Mouse (Mus musculus) neural tube, embryonic 15.5 days (tissue): Measurements from ENCODE around the gene Zfp346. TPM values are rescaled to one million over a fixed set of nuclear protein-coding genes. Genes with fewer than 3 reads are reported as not detected.
"Not testable (repeated sequence)": the region's sequence is repeated elsewhere in the genome, so short reads cannot be mapped to it uniquely, and the experiment has no call there.

Experiments
- ATAC-seq: fragments of 200-750 bp; cut with Nextera tagmentation; 2 replicates; pipeline ENCODE4 v1.8.0; 2017; ENCODE audit warnings: mild to moderate bottlenecking, moderate TSS enrichment, moderate library complexity; ENCODE audit not compliant: low FRiP score
- H3K27ac ChIP-seq: fragments of 300-500 bp; sonication (generic); replicated peaks from 2 replicates; pipeline ENCODE4 v1.5.1; 2015; ENCODE audit warnings: mild to moderate bottlenecking, inconsistent platforms
- H3K27me3 ChIP-seq: fragments of 300-500 bp; sonication (generic); replicated peaks from 2 replicates; pipeline ENCODE4 v1.6.1; 2015; ENCODE audit warnings: inconsistent platforms
- H3K36me3 ChIP-seq: fragments of 300-500 bp; sonication (generic); 2 replicates; pipeline ENCODE4 v1.6.1; 2015; ENCODE audit warnings: inconsistent platforms
- H3K4me1 ChIP-seq: fragments of 300-500 bp; sonication (generic); 2 replicates; pipeline ENCODE4 v1.6.1; 2015; ENCODE audit warnings: inconsistent platforms
- H3K4me2 ChIP-seq: fragments of 300-500 bp; sonication (generic); 2 replicates; pipeline ENCODE4 v1.6.1; 2015; ENCODE audit warnings: inconsistent platforms, mild to moderate bottlenecking, moderate library complexity
- H3K4me3 ChIP-seq: fragments of 300-500 bp; sonication (generic); replicated peaks from 2 replicates; pipeline ENCODE4 v1.5.1; 2015; ENCODE audit warnings: mild to moderate bottlenecking, inconsistent platforms
- H3K9ac ChIP-seq: fragments of 300-500 bp; sonication (generic); replicated peaks from 2 replicates; pipeline ENCODE4 v1.6.1; 2015; ENCODE audit warnings: mild to moderate bottlenecking, inconsistent platforms
- H3K9me3 ChIP-seq: fragments of 300-500 bp; sonication (generic); replicated peaks from 2 replicates; pipeline ENCODE4 v1.6.1; 2016; ENCODE audit warnings: inconsistent platforms
- WGBS: fragments of 180-500 bp; shearing (Covaris S2); methylation state at CpG from one replicate; pipeline ENCODE4 v1.1.7; 2015; ENCODE audit warnings: mixed read lengths; 5-methylcytosine and 5-hydroxymethylcytosine counted together
- polyA plus RNA-seq: library from polyadenylated mRNA; unstranded; fragments of >200 nt; fragmentation: Nextera tagmentation; extraction: Ambion mirVana; gene quantifications from 2 replicates; pipeline ENCODE4 v1.2.1, GENCODE M21; 2015

Gene Zfp346
- polyA plus RNA-seq = 27.8 and 29.9 TPM in 2 replicates

DNA sequence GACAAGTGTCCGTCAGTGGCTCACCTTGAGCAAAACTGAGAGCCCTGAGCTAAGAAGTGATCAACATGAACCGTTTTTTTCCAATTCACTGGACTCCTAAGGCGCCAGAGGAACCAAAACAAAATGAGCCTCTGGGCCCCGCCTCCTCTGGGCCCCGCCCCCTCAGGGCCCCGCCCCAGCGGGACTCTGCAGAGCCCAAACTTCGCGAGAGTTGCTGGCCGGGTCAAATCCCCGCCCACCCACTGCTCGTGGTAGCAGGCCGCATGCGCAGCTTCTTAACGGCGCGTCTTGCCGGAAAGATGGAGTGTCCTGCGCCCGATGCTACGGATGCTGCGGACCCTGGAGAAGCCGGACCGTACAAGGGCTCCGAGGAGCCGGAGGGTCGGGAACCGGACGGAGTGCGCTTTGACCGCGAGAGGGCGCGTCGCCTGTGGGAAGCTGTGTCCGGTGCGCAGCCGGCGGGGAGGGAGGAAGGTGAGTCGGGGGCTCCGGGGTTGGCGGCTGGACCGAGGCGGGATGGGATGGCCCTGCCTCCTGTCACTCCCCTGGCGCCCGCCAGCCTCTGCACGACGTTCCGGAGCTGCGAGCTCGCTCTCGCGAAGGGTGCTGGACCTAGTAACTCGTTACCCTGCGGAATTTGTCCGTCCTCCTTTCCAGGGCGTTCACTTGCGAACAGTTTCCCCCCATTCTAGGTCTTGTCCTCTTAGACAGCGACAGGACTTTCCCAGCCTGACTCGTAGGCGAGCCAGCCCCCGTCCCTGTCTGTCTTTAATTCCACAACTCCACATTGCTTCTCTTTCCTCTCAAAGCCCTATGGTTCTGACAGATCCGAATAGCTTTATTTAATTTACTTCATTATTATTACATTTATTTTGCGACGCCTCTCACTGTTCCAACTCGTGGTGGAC lies at the start of gene Zfp346:
Gene Zfp346, plus strand, starts transcription at position 267 of the 908 bp plus-strand sequence.
- under 1% methylated on average over 64 of the region's 66 CpGs for WGBS
- Histone ChIP-seq H3K36me3 (peaks cover 18% of the 10 kb centered on the region), H3K4me3 (peak within 1 kb of the TSS; percentile 94), H3K9me3 (no peaks in the 10 kb centered on the region), H3K27me3 (no peaks in the 10 kb centered on the region), H3K4me2 (peak within 1 kb of the TSS; percentile 65), H3K9ac (peak within 1 kb of the TSS; percentile 92), H3K4me1 (peaks cover 18% of the 10 kb centered on the region), H3K27ac (peak within 1 kb of the TSS; percentile 88)
- peak; percentile 95 for ATAC-seq

DNA sequence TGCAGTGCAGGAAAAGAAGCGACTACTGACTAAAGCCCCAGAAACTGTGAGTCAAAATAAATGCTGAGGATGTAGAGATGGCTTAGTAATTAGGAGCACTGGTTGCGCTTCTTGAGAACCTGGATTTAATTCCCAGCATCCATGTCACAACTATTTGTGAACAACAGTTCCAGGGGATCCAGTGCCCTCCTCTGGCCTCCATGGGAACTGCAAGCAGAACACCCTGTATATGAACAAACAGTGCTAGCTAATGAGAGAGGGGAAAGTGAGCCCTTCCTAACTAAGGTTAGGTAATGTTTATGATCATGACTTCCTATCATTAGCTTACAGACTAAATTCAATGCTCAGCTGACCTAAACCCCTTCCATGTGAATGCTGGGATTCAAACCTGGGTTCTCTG lies 47.1 kb upstream of the Zfp346 start:
- H3K4me2 ChIP-seq = no peak overlapping the region
- H3K4me1 ChIP-seq = no peaks in the 10 kb centered on the region
- H3K27me3 ChIP-seq = no peaks in the 10 kb centered on the region
- H3K36me3 ChIP-seq = peaks cover 6% of the 10 kb centered on the region
- H3K4me3 ChIP-seq = no peak overlapping the region
- no peak overlapping the region for H3K27ac ChIP-seq
- no peak overlapping the region for H3K9ac ChIP-seq
- ATAC-seq = no peak
- 97% methylated on average over 2 of the region's 2 CpGs for WGBS
- H3K9me3 ChIP-seq = no peaks in the 10 kb centered on the region

DNA sequence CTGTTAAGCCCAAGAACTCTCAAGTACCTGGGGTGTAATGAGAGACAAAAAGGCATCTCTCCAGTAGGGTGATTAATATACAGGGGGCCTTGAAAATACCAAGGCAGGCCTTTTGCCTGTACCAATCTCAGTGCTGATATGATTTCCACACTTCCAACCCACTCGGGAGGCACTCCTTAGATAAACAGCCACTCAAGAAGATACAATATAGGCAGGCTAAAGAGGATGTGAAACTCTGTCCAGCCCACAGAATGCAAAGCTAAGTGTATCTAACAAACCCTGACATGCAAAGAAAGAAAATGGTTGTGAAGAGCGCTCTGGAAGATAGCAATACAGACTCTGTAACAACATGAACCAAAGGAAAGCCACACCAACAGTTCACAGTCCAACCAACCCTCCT lies 41.8 kb upstream of the Zfp346 start:
- Histone ChIP-seq H3K27ac (no peak overlapping the region), H3K4me2 (no peak overlapping the region), H3K9ac (no peak overlapping the region), H3K4me1 (no peaks in the 10 kb centered on the region), H3K9me3 (no peaks in the 10 kb centered on the region), H3K4me3 (no peak overlapping the region), H3K27me3 (no peaks in the 10 kb centered on the region), H3K36me3 (no peaks in the 10 kb centered on the region)
- 90% methylated on average over 2 of the region's 2 CpGs for WGBS
- no peak for ATAC-seq

DNA sequence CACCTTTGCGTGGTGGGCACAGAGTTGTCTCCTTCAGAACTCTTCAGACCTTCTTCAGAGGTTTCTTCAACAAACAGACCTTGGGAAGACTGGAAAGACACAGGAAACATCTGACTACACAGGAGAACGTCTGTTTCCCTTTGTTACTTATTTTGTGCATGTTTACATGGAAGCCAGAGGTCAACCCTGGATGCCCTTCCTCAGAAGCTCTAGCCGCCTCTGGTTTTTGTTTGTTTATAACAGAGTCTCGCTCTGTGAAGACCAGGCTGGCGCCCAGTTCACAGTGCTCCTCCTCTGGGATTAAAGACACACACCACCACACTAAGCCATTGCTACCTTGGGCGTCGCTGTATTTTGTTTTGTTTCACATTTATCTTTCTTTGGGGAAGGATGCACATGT lies 35.4 kb upstream of the Zfp346 start:
- no peak for ATAC-seq
- WGBS = 77% methylated on average over 7 of the region's 7 CpGs

DNA sequence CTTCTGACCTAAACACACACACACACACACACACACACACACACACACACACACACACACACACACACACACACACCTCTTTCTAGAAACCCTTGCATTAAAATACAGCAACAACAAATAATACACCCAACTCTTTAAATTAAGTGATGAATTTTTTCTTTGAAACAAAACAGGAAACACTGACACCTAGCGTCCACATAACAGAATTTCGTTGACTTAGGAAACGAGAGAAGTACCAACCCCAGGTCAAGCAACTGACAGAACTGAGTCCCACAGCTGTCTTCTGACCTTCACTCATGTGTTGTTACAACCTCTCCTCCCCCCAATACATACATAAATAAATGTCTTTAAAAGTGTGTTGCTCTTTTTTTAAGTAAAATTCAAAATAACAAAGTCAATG lies 33.8 kb upstream of the Zfp346 start:
- Histone ChIP-seq H3K36me3 (peaks cover 9% of the 10 kb centered on the region; the same call in 1 of the 2 replicates), H3K9me3 (no peaks in the 10 kb centered on the region), H3K27me3 (no peaks in the 10 kb centered on the region), H3K9ac (no peak overlapping the region), H3K4me2 (no peak overlapping the region), H3K27ac (no peak overlapping the region), H3K4me3 (no peak overlapping the region), H3K4me1 (no peaks in the 10 kb centered on the region)
- WGBS = 3% methylated on average over 3 of the region's 3 CpGs
- ATAC-seq = no peak

More for the DNA sequence above, 35.4 kb upstream of the Zfp346 start:
- Histone ChIP-seq H3K4me2 (no peak overlapping the region), H3K36me3 (no peaks in the 10 kb centered on the region), H3K27ac (no peak overlapping the region), H3K27me3 (no peaks in the 10 kb centered on the region), H3K4me3 (no peak overlapping the region), H3K9me3 (no peaks in the 10 kb centered on the region), H3K9ac (no peak overlapping the region), H3K4me1 (no peaks in the 10 kb centered on the region)

DNA sequence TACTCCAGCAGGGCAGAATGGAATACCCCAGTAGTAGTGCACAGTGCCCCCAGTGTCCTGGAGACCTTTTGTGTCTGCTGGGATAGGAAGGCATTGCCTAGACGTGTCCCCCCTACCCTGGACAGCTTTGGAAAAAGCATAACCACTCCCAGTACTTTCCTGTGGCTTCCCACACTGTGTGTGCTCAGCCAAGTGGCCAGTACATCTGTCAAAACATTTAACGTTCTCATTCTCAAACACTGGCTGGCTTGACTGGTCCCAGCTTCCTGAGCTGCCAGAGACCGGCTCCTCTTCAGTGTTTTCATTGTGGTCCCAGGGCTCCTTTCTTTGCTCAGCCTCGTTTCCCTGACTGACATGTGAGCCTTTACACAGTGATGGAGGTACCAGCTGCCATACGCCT lies 29.5 kb upstream of the Zfp346 start:
- 70% methylated on average over 5 of the region's 5 CpGs for WGBS

DNA sequence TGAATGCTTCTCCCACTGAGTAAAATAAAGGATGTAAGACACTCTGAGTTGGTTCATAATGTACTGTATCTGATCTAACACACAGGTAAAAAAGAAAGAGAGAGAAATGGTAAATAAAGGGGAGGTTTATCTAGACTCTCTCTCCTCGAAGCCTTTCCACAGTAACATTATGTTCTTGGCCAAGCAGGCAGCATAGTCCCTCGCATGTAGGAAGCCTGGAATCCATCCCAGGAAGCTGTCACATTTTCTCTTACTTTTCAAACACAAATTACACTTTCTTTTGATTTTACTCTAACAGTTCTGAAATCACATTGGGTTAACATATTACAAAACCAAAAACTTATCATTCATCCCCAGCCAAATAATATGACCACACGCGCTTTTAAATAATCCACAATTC lies 12.5 kb upstream of the Zfp346 start:
- H3K9me3 ChIP-seq = no peaks in the 10 kb centered on the region
- H3K4me1 ChIP-seq = no peaks in the 10 kb centered on the region
- H3K4me2 ChIP-seq = no peak overlapping the region
- no peak overlapping the region for H3K27ac ChIP-seq
- 91% methylated on average over 4 of the region's 4 CpGs for WGBS
- H3K27me3 ChIP-seq = no peaks in the 10 kb centered on the region
- H3K36me3 ChIP-seq = 0 out of 2 replicates have a peak, but pooled peaks cover 3% of the 10 kb centered on the region
- ATAC-seq = no peak
- H3K9ac ChIP-seq = no peak overlapping the region
- H3K4me3 ChIP-seq = no peak overlapping the region

More for the DNA sequence above, 29.5 kb upstream of the Zfp346 start:
- Histone ChIP-seq H3K9ac (no peak overlapping the region), H3K27me3 (no peaks in the 10 kb centered on the region), H3K27ac (no peak overlapping the region), H3K4me1 (no peaks in the 10 kb centered on the region), H3K9me3 (no peaks in the 10 kb centered on the region), H3K4me2 (no peak overlapping the region), H3K4me3 (no peak overlapping the region), H3K36me3 (peaks cover 12% of the 10 kb centered on the region)
- ATAC-seq = no peak

DNA sequence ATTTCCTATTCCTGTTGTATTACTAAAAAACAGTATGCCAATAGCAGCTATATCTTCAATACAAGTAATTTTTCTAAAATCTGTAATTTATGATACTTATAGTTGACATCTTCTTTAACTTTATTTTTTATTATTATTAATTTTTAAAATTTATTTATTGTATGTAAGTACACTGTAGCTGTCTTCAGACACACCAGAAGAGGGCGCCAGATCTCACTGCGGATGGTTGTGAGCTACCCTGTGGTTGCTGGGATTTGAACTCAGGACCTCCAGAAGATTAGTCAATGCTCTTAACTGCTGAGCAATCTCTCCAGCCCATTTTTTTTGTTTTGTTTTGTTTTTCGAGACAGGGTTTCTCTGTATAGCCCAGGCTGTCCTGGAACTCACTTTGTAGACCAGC lies 7.3 kb upstream of the Zfp346 start:
- H3K36me3 ChIP-seq, H3K9ac ChIP-seq, H3K27ac ChIP-seq, H3K27me3 ChIP-seq, H3K4me3 ChIP-seq, H3K9me3 ChIP-seq, H3K4me1 ChIP-seq, ATAC-seq, H3K4me2 ChIP-seq: not testable (repeated sequence)
- 99% methylated on average over 3 of the region's 3 CpGs for WGBS

DNA sequence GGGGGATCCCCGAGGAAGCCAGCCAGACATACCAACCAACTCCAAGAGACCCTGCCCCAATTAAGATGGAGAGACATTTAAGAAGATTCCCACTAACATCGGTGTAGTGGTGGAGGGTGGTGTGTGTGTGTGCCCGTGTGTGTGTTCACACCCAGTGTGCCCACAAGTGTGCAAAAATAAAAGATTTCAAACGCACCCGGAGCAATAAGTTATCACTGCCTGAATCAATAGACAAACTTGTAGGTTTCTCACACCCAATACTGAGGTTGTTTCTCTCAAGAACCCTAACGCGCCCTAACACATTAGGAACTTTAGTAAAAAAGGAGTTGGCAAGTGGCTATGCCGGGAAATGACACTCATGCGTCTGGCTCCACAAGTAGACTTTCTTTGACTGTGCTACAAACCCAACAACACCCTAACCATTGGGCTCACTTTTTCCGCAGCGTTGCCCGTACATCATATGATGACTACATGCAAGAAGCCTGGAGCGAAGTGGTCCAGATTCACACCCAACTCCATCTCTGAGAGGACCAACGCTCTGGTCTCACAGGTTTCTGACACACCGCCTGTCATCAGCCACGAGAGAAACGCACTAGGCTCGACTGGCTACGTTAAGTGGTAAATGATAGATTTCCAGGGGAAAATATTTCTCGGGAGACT lies 5.9 kb upstream of the Zfp346 start:
- peak; percentile 6; the same call in 1 of the 2 replicates for ATAC-seq

DNA sequence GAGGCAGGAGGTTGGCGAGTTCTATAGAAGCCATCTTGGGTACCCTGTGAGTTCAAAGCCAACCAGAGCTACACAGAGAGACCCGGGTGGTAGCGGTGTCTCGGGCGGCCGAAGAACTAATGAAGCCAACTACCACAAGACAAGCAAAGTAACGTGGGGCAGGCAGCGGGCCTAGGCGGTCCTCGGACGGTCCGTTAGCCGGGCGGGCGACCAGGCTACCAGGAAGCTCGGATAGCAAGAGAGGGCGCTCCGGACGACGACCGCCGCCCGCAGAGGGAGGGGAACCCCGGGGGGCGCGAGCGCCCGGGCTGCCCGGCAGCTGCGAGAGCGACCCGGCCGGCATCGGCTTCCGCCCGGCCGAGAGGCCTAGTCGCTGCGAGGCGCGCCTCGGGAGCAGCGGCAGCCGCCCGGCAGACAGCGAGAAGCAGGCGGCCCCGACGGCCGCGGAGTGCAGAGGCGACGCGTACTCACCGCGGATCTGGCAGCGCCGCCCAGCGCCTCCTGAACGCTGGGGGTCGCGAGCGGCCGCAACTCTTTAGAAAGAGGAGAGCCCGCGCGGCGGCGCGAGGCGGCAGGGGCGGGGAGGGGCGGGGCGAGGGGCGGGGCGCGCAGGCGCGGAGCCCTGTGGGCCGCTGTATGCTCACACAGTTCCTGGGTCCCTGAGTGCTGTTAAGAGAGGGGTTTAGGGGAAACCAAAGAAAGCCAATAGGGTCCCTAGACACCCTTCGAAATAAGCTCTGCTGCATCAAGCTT lies 5.2 kb upstream of the Zfp346 start, which contains the start of gene Uimc1:
Gene Uimc1, minus strand, starts transcription at position 575 of the 753 bp plus-strand sequence.
- Histone ChIP-seq H3K27me3 (no peaks in the 10 kb centered on the region), H3K4me2 (peak within 1 kb of the TSS; percentile 70), H3K36me3 (no peaks in the 10 kb centered on the region), H3K9me3 (no peaks in the 10 kb centered on the region), H3K27ac (peak within 1 kb of the TSS; percentile 91), H3K9ac (peak within 1 kb of the TSS; percentile 91), H3K4me3 (peak within 1 kb of the TSS; percentile 95), H3K4me1 (peaks cover 9% of the 10 kb centered on the region)
- peak; percentile 93 for ATAC-seq
- WGBS = under 1% methylated on average over 69 of the region's 81 CpGs

More for the DNA sequence above, 5.9 kb upstream of the Zfp346 start:
- Histone ChIP-seq H3K36me3 (no peaks in the 10 kb centered on the region), H3K4me3 (peak overlapping the region; percentile 95), H3K27ac (peak overlapping the region; percentile 91), H3K9me3 (no peaks in the 10 kb centered on the region), H3K27me3 (no peaks in the 10 kb centered on the region), H3K4me1 (peaks cover 9% of the 10 kb centered on the region), H3K4me2 (peak overlapping the region; percentile 70), H3K9ac (peak overlapping the region; percentile 91)
- WGBS = 36% methylated on average over 20 of the region's 20 CpGs

DNA sequence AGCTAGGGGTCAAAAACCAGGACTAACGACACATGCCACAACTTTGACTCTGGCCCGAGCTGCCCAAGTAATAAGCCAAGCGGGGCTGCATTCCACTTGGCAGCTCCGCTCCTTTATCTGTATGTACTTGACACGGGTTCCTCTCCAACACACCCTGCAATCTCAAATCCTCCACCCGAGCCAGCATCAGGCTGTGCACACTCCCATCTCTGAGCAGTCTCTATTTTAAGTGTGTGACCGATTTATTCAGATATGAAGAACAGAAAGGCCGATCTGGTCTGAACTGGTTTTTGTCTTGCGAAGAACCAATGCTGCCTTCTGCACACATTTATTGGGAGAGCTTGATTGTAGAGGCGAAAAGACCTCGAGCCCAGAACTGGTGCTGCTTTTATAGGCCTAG lies 3.5 kb upstream of the Zfp346 start:
- WGBS = 96% methylated on average over 11 of the region's 11 CpGs
- peaks cover 17% of the 10 kb centered on the region for H3K4me1 ChIP-seq
- H3K27ac ChIP-seq = no peak overlapping the region
- ATAC-seq = no peak
- no peaks in the 10 kb centered on the region for H3K36me3 ChIP-seq
- no peak overlapping the region for H3K4me2 ChIP-seq
- H3K27me3 ChIP-seq = no peaks in the 10 kb centered on the region
- H3K9ac ChIP-seq = no peak overlapping the region
- no peak overlapping the region for H3K4me3 ChIP-seq
- H3K9me3 ChIP-seq = no peaks in the 10 kb centered on the region
